Mouse (Mus musculus) intestine, postnatal 0 days (tissue): ENCODE results near the gene Ccdc102a. TPM values are rescaled to one million over a fixed set of nuclear protein-coding genes. Genes with fewer than 3 reads are reported as not detected.

Experiments used
- ATAC-seq: fragments of 200-750 bp; cut with Nextera tagmentation; 2 replicates; pipeline ENCODE4 v1.8.0; 2017; ENCODE audit warnings: mild to moderate bottlenecking, moderate TSS enrichment, moderate library complexity
- H3K27ac ChIP-seq: fragments of 300-500 bp; sonication (generic); 2 replicates; pipeline ENCODE4 v1.5.1; 2014; ENCODE audit warnings: mild to moderate bottlenecking, low read depth, low read length, moderate library complexity
- H3K27me3 ChIP-seq: fragments of 300-500 bp; sonication (generic); replicated peaks from 2 replicates; pipeline ENCODE4 v1.6.1; 2014; ENCODE audit warnings: low read length, mixed read lengths; ENCODE audit not compliant: control insufficient read depth, insufficient read depth
- H3K36me3 ChIP-seq: fragments of 300-500 bp; sonication (generic); 2 replicates; pipeline ENCODE4 v1.6.1; 2014; ENCODE audit warnings: mild to moderate bottlenecking, moderate library complexity; ENCODE audit not compliant: control insufficient read depth, insufficient read depth
- H3K4me1 ChIP-seq: fragments of 300-500 bp; sonication (generic); replicated peaks from 2 replicates; pipeline ENCODE4 v1.6.1; 2014; ENCODE audit warnings: antibody characterized with exemption, low read length, mixed read lengths; ENCODE audit not compliant: control insufficient read depth, insufficient read depth
- H3K4me2 ChIP-seq: fragments of 300-500 bp; sonication (generic); replicated peaks from 2 replicates; pipeline ENCODE4 v1.6.1; 2014; ENCODE audit warnings: low read depth, mild to moderate bottlenecking, moderate library complexity
- H3K4me3 ChIP-seq: fragments of 300-500 bp; sonication (generic); 2 replicates; pipeline ENCODE4 v1.5.1; 2014; ENCODE audit warnings: low read depth, low read length
- H3K9ac ChIP-seq: fragments of 300-500 bp; sonication (generic); 2 replicates; pipeline ENCODE4 v1.6.1; 2014; ENCODE audit warnings: mild to moderate bottlenecking, low read depth, low read length
- H3K9me3 ChIP-seq: fragments of 300-500 bp; sonication (generic); 2 replicates; pipeline ENCODE4 v1.6.1; 2016; ENCODE audit warnings: mixed run types; ENCODE audit not compliant: control insufficient read depth
- CTCF ChIP-seq: sonication (generic); IDR thresholded peaks from 2 replicates; pipeline ENCODE4 v1.5.1; 2016; ENCODE audit warnings: low read depth, mild to moderate bottlenecking, control low read depth, antibody characterized with exemption, moderate library complexity
- WGBS: fragments of 180-500 bp; shearing (Covaris S2); extraction: QIAGEN DNeasy Blood & Tissue Kit; methylation state at CpG from one replicate; pipeline ENCODE4 v1.1.7; 2014; 5-methylcytosine and 5-hydroxymethylcytosine counted together
- polyA plus RNA-seq: library from polyadenylated mRNA; unstranded; fragments of >200 nt; fragmentation: Nextera tagmentation; extraction: Ambion mirVana; gene quantifications from 2 replicates; pipeline ENCODE4 v1.2.1, GENCODE M21; 2015

Gene Ccdc102a
- polyA plus RNA-seq, 1 experiment from 2014 or later: 7.7 TPM

- no peak for TF ChIP-seq CTCF
- ATAC-seq: no peak
- no peak overlapping the region for H3K4me3 ChIP-seq
- WGBS: 88% methylated on average over 18 of the region's 18 CpGs
- no peak overlapping the region for H3K27ac ChIP-seq
- H3K4me2 ChIP-seq: no peak overlapping the region
- peaks cover 11% of the 10 kb centered on the region for H3K36me3 ChIP-seq
- H3K27me3 ChIP-seq: no peaks in the 10 kb centered on the region
- H3K9ac ChIP-seq: no peak overlapping the region
- no peaks in the 10 kb centered on the region for H3K9me3 ChIP-seq
- H3K4me1 ChIP-seq: no peaks in the 10 kb centered on the region
Measured at GRCm38 (mm10) chr8:94907591-94908300, 10.2 kb downstream of the Ccdc102a start.

DNA sequence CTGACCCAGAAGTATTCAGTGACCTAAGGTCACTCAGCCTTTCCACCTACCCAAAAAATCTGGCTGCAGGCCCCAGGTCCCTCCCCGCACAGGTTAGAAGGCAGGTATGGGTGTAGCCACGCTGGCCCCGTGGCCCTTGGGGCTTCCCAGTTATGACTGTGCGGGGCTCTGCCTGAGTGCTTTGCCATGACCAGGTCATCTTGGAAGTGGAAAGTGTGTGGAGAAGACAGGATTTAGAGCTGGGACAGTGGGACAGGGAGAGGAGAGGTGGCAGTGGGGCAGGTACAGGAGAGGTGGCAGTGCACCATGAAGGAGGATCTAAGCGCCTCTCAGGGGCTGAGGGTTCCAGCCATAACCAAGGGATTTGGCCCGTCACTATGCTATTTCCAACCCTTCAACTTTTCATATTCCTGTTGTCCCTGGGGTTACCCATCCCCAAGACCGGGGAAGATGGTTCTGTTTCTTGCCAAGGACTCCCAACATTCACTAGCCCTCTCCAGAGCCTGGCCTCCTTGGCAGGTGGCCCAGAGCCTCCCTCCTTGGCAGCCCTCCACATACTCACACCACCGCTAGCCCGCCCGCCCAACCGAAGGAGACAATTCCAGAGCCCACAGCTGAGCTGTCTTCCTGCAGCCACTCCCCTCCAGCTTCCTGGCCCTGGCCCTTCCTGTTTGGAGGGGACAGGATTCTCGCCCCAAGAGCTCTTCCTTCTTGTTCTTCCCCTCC is 13.3 kb downstream of the Ccdc102a start:
- Histone ChIP-seq H3K4me2 (no peak overlapping the region), H3K27ac (no peak overlapping the region), H3K4me3 (no peak overlapping the region), H3K9me3 (no peaks in the 10 kb centered on the region), H3K4me1 (peaks cover 14% of the 10 kb centered on the region), H3K36me3 (peaks cover 8% of the 10 kb centered on the region), H3K9ac (no peak overlapping the region), H3K27me3 (no peaks in the 10 kb centered on the region)
- no peak for ATAC-seq
- WGBS: 59% methylated on average over 12 of the region's 12 CpGs
- TF ChIP-seq CTCF: no peak

DNA sequence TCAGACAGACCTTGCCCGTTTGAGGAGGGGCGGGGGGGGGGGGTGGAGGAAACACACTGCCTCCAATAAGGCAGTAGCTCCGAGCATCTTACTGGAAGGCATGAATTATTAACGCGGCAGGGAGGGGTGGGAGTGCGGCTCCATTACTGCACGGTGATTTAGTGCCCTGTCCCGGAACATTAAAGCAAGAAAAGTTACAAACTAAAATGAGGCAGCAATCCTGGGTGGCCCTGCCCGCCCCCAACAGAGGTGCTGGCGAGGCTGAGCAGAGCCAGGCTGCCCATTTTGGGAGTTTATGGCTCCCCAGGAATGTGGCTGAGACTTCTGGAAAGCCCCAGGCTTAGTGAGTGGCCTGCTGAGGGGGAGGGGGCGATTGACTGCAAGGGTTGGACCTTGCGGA is 14.2 kb downstream of the Ccdc102a start:
- Histone ChIP-seq H3K36me3 (peaks cover 8% of the 10 kb centered on the region), H3K27ac (no peak overlapping the region), H3K27me3 (no peaks in the 10 kb centered on the region), H3K4me2 (no peak overlapping the region), H3K9ac (no peak overlapping the region), H3K9me3 (no peaks in the 10 kb centered on the region), H3K4me1 (peaks cover 14% of the 10 kb centered on the region), H3K4me3 (no peak overlapping the region)
- no peak for ATAC-seq
- 45% methylated on average over 12 of the region's 12 CpGs for WGBS
- no peak for TF ChIP-seq CTCF

DNA sequence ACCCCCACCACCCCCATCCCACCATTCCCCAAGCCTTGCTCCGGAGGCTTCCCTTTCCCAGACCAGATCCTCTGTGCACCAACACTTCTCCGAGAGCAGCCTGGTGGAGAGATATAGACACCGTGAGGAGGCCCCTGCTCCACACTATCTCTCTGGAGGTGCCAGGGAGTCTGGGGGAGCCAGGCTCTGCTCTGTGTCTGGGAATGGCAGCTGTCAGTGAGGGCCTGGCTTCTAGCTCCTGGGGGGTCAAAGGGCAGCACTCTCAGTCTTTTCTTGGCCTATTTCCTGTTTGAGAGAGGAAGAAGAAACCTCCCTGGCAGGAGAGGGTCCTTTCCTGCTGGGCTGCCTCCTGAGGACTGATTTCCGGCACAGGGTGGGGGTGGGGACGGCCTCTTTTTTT is 16.9 kb downstream of the Ccdc102a start:
- WGBS: 14% methylated on average over 5 of the region's 5 CpGs
- Histone ChIP-seq H3K9me3 (no peaks in the 10 kb centered on the region), H3K4me1 (peaks cover 14% of the 10 kb centered on the region)

DNA sequence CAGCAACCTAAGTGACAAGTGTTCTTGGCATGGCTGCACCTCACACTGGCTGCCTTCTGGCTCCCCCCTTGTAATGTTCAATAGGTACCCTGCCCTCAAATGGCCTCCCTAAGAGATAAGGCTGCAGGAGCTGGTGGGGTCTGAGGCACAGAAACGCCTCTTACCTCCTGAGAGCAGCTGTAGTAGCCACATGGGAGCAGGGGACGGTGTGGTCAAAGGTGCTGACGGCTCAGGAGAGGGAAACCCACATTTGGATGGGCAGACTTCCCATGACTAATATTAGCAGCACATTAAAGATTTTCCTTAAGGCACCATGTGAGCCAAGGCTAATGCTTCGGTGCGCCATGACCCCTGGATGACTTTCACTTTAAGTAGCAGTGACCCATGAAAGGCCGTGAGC is 17.3 kb downstream of the Ccdc102a start:
- Histone ChIP-seq H3K9me3 (no peaks in the 10 kb centered on the region), H3K9ac (no peak overlapping the region), H3K27me3 (no peaks in the 10 kb centered on the region), H3K4me3 (no peak overlapping the region), H3K27ac (peak overlapping the region; percentile 73), H3K4me2 (peak overlapping the region; percentile 51), H3K4me1 (peaks cover 14% of the 10 kb centered on the region), H3K36me3 (no peaks in the 10 kb centered on the region; the same call in 1 of the 2 replicates)
- no peak for ATAC-seq
- no peak for TF ChIP-seq CTCF
- 25% methylated on average over 6 of the region's 6 CpGs for WGBS

More for the DNA sequence above, 16.9 kb downstream of the Ccdc102a start:
- H3K36me3 ChIP-seq: peaks cover 1% of the 10 kb centered on the region
- peak overlapping the region; percentile 51 for H3K4me2 ChIP-seq
- no peak overlapping the region for H3K9ac ChIP-seq
- H3K4me3 ChIP-seq: no peak overlapping the region
- no peak for TF ChIP-seq CTCF
- H3K27ac ChIP-seq: peak overlapping the region; percentile 73
- peak; percentile 31 for ATAC-seq
- no peaks in the 10 kb centered on the region for H3K27me3 ChIP-seq

GRCm38 (mm10) chr8:94899262-94899661 is 18.6 kb downstream of the Ccdc102a start:
- 14% methylated on average over 11 of the region's 11 CpGs for WGBS
- H3K4me1 ChIP-seq: peaks cover 14% of the 10 kb centered on the region
- H3K4me3 ChIP-seq: 0 out of 2 replicates have a peak overlapping the region, but pooled peaks have one; percentile 1
- H3K4me2 ChIP-seq: peak overlapping the region; percentile 51
- peak overlapping the region; percentile 55; the same call in 1 of the 2 replicates for H3K27ac ChIP-seq
- TF ChIP-seq CTCF: no peak
- H3K9me3 ChIP-seq: no peaks in the 10 kb centered on the region
- peak; percentile 91 for ATAC-seq
- 0 out of 2 replicates have a peak overlapping the region, but pooled peaks have one; percentile 4 for H3K9ac ChIP-seq
- no peaks in the 10 kb centered on the region for H3K27me3 ChIP-seq
- no peaks in the 10 kb centered on the region; the same call in 1 of the 2 replicates for H3K36me3 ChIP-seq
